Mouse (Mus musculus): ENCODE results near the gene Plxdc2.

The Plxdc2 gene

GRCm38 (mm10) chr2:16356106-16356818, at the start of gene Plxdc2:
Gene Plxdc2 (plus strand): TSS chr2:16356304.
- DNase-seq (ENCODE audit: low spot score in 2 of 2), result peak; percentile 69 to 72

GRCm38 (mm10) chr2:16310387-16310786, 45.7 kb upstream of the Plxdc2 start:
- no peak for DNase-seq (ENCODE audit: low spot score in 2 of 2)

- DNase-seq (ENCODE audit: low spot score in 2 of 2), result peak in 1 of 2 experiments; percentile 6
These were observed 43.6 kb upstream of the Plxdc2 start for GRCm38 (mm10) chr2:16312400-16313070.

GRCm38 (mm10) chr2:16335194-16335781, 20.8 kb upstream of the Plxdc2 start:
- peak in 1 of 2 experiments; percentile 8 for DNase-seq (ENCODE audit: low spot score in 2 of 2)

GRCm38 (mm10) chr2:16344564-16344963, 11.5 kb upstream of the Plxdc2 start:
- no peak for DNase-seq (ENCODE audit: low spot score in 2 of 2)

- DNase-seq (ENCODE audit: low spot score in 2 of 2), result no peak
These were observed 5.0 kb upstream of the Plxdc2 start for GRCm38 (mm10) chr2:16351106-16351505.

- peak in 1 of 2 experiments; percentile 22 for DNase-seq (ENCODE audit: low spot score in 2 of 2)
These were observed 446 bp upstream of the Plxdc2 start for GRCm38 (mm10) chr2:16355611-16356105.

GRCm38 (mm10) chr2:16356921-16357837, 1.1 kb downstream of the Plxdc2 start:
- DNase-seq (ENCODE audit: low spot score in 2 of 2), result no peak

- DNase-seq (ENCODE audit: low spot score in 2 of 2), result no peak
These were observed 1.8 kb downstream of the Plxdc2 start for GRCm38 (mm10) chr2:16357946-16358345.

GRCm38 (mm10) chr2:16359341-16359928, 3.3 kb downstream of the Plxdc2 start:
- peak; percentile 31 to 54 for DNase-seq (ENCODE audit: low spot score in 2 of 2)

GRCm38 (mm10) chr2:16364749-16365148, 8.6 kb downstream of the Plxdc2 start:
- DNase-seq (ENCODE audit: low spot score in 2 of 2), result no peak

GRCm38 (mm10) chr2:16365830-16366401, 9.8 kb downstream of the Plxdc2 start:
- peak; percentile 56 to 63 for DNase-seq (ENCODE audit: low spot score in 2 of 2)

GRCm38 (mm10) chr2:16370419-16370818, 14.3 kb downstream of the Plxdc2 start:
- DNase-seq (ENCODE audit: low spot score in 2 of 2), result no peak

- DNase-seq (ENCODE audit: low spot score in 2 of 2), result no peak
These were observed 18.2 kb downstream of the Plxdc2 start for GRCm38 (mm10) chr2:16374288-16374687.

GRCm38 (mm10) chr2:16386206-16386605, 30.1 kb downstream of the Plxdc2 start:
- no peak for DNase-seq (ENCODE audit: low spot score in 2 of 2)

GRCm38 (mm10) chr2:16386692-16387091, 30.6 kb downstream of the Plxdc2 start:
- no peak for DNase-seq (ENCODE audit: low spot score in 2 of 2)

- DNase-seq (ENCODE audit: low spot score in 2 of 2), result no peak
These were observed 31.7 kb downstream of the Plxdc2 start for GRCm38 (mm10) chr2:16387787-16388186.

GRCm38 (mm10) chr2:16397501-16397900, 41.4 kb downstream of the Plxdc2 start:
- DNase-seq (ENCODE audit: low spot score in 2 of 2), result no peak

- no peak for DNase-seq (ENCODE audit: low spot score in 2 of 2)
These were observed 41.9 kb downstream of the Plxdc2 start for GRCm38 (mm10) chr2:16398006-16398405.

- no peak for DNase-seq (ENCODE audit: low spot score in 2 of 2)
These were observed 42.8 kb downstream of the Plxdc2 start for GRCm38 (mm10) chr2:16398896-16399295.

- DNase-seq (ENCODE audit: low spot score in 2 of 2), result peak in 1 of 2 experiments; percentile 21
These were observed 50.4 kb downstream of the Plxdc2 start for GRCm38 (mm10) chr2:16406508-16406907.
